Mouse (Mus musculus) layer of hippocampus, adult 6 months (tissue): ENCODE measurements around the gene Gm32742. TPM values are rescaled to one million over a fixed set of nuclear protein-coding genes. Genes with fewer than 3 reads are reported as not detected.

Source experiments
- long read RNA-seq, 2 experiments: library from polyadenylated mRNA; unstranded; transcript quantifications; one replicate each; pipeline ENCODE4 v2.0.0; 2019 to 2020
- microRNA-seq: library from miRNA; unstranded; fragments of <30 nt; microRNA quantifications from one replicate; pipeline ENCODE4 v1.2.0, GENCODE M21; 2020
- polyA plus RNA-seq: library from polyadenylated mRNA; unstranded; fragments of <200 nt; fragmentation: Nextera tagmentation; gene quantifications from 2 replicates; pipeline ENCODE4 v1.2.3, GENCODE M21; 2021

Gm32742 gene
- not detected in 2 replicates for polyA plus RNA-seq
- long read RNA-seq, experiment 1, result 0 reads
- long read RNA-seq, experiment 2, result 0 reads

DNA sequence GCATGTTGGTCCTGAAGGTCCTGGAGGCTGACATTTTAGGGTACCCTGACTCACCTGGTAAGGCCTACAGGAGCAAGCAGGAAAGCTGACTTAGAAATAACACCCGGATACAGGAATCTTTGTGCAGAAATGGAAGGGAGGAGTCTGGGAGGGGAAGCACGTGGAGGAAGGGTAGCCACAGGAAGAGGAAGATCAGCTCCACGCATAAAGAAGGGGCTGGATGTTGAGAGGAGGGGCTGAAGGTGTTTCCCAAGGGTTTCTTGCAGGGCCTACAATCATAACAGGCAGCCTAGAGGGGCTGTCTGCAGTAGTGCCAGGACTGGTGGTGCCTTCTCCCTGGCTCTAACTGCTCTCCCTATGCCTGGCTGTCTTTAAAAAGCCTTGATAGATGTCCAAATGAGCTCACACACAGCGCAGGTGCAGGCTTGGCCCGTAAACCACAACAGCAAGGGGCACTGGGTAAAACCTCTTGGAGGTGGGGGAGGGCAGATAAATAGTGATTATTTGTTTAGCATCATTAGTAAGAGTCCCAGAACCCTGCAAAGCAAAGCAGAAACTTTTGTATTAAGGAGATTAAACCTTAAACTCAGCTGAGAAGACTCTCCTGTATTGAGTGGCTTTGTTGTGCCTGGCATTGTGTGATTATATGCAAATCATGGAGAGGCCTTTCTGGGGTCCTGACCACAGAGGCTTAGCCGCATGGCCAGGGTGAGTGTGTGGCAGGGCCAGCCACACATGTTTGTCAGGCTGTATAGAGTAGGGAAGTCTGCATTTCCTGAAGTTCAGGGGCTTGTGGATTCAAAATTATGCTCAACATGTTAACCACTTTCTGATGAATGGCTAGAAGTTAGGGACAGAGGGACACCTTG is at the start of gene Gm32742:
Gene Gm32742, minus strand, starts transcription at position 206 of the 869 bp plus-strand sequence.

DNA sequence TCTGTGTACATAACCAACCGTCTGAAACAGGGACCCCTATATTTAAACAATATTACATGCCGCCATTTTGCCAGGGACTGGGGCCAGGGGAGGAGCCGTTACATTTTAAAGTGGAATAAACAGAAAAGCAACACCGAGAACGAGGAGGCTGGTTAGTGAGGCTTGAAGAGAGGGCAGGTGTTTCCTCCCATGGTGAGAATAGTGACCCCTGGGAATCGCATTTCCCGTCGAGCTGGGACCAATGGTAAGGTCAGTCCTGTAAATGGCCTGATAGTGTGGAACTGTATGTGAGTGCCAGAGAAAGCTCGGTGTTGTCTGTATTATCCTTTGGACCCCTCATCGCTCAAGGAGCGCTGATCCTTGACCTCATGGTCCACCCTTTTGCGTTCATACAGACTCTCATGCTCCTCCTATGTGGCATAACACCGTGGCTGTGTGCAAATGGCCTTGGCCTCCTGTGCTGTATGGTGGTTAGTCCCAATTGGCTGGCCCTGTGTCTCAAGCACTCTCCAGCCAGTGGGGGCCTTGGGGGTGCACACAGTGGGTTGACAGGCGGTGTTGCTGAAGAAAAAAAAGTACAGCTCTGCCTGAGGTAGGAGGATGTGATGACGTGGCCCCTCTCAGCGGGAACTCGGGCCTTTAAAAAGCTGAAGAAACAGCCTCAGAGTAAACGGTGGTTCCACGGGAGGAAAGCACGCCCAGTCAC is 47.9 kb upstream of the Gm32742 start, which contains the start of gene Pou2af1:
Gene Pou2af1, plus strand, starts transcription at position 686 of the 706 bp plus-strand sequence.

DNA sequence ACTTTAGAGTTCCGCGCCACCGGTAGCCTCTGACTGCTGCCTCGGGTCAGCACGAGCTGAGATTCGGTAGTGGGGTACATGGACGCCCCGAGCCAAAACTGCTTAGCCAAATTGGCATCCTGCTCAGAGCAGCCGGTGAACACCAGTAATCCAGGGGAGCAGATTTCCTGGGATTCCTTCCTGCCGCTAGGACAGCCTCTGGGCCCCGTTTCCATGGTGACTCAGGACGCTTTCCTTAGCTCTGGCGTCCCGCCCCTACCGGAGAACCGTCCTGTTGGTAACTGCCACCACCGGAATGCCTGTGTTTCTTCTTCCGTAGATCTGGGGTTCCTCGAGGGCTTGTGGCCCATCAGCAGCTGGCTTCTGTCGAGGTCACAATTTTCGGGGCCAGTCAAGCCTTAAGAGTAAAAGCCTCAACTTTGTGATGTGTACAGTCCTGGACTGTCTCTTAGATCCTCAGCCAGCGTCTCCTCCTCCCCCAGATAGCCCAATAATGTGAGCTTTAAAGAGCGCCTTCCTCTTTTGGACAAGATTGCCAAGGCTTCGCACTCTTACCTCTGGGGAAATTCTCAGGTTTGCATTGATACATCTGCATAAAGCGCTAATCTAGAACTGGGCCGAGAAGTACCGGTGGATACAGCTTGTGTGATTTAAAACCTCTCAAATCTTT is 63.4 kb downstream of the Gm32742 start, which contains the start of gene 4833427G06Rik:
Gene 4833427G06Rik, minus strand, starts transcription at position 323 of the 670 bp plus-strand sequence.

Small RNAs within 50 kb of the gene (microRNA-seq; reads per million reads assigned to microRNA genes)
- gene Mir34b, result 45.5 reads per million, percentile 50 among the genes with 10 or more reads in this experiment
- 320 reads per million, percentile 69 among the genes with 10 or more reads in this experiment for gene Mir34c

Other genes with a start within 250 kb of the Gm32742 start
- 9.7 and 12.2 TPM in 2 replicates for gene Sik2, start 156.4 kb downstream of the Gm32742 start, polyA plus RNA-seq
- not detected in 2 replicates for gene Btg4, start 104.6 kb downstream of the Gm32742 start, polyA plus RNA-seq
- gene Layn, start 88.4 kb downstream of the Gm32742 start, polyA plus RNA-seq, result 5.5 and 7.2 TPM in 2 replicates
- 0.58 and 1.9 TPM in 2 replicates for gene 4833427G06Rik, start 63.4 kb downstream of the Gm32742 start, polyA plus RNA-seq
- not detected in 2 replicates for gene Pou2af1, start 48.2 kb upstream of the Gm32742 start, polyA plus RNA-seq
- 0.72 and 1.1 TPM in 2 replicates for gene Colca2, start 113.1 kb upstream of the Gm32742 start, polyA plus RNA-seq
- gene 1810046K07Rik, start 163.4 kb upstream of the Gm32742 start, polyA plus RNA-seq, result not detected in 2 replicates